Mouse (Mus musculus): ENCODE measurements around the gene Gm7697. TPM values are rescaled to one million over a fixed set of nuclear protein-coding genes. Genes with fewer than 3 reads are reported as not detected.
A peak's percentile ranks its signal among the peaks of the same experiment; 100 is the strongest.
"Not testable (repeated sequence)": the region's sequence is repeated elsewhere in the genome, so short reads cannot be mapped to it uniquely, and the experiment has no call there.

The Gm7697 gene
- polyA plus RNA-seq (2014; fragmentation: Nextera tagmentation; extraction: Ambion mirVana), result not detected in 2 replicates

- not testable (repeated sequence) for H3K4me3 ChIP-seq (ENCODE audit: low read depth, low read length); H3K9ac ChIP-seq (ENCODE audit: low read depth, low read length); ATAC-seq (replicated peaks; ENCODE audit: low FRiP score); H3K9me3 ChIP-seq (ENCODE audit: control insufficient read depth, low read length); DNase-seq (ENCODE audit: low spot score); H3K27me3 ChIP-seq (replicated peaks; ENCODE audit: control insufficient read depth, insufficient read depth, low read length); H3K36me3 ChIP-seq (ENCODE audit: control insufficient read depth, insufficient read depth, low read length); H3K4me2 ChIP-seq; H3K4me1 ChIP-seq (replicated peaks; ENCODE audit: control insufficient read depth, insufficient read depth, low read length); H3K27ac ChIP-seq (ENCODE audit: low read depth, low read length)
- 90% methylated on average over 1 of the region's 3 CpGs for WGBS
Observed at GRCm38 (mm10) chr8:69522876-69523275, at the start of gene Gm7697. Gene Gm7697, minus strand, starts transcription at chr8:69522976.

GRCm38 (mm10) chr8:69551249-69551648 lies 28.5 kb upstream of the Gm7697 start:
- DNase-seq (ENCODE audit: low spot score); H3K9me3 ChIP-seq (ENCODE audit: control insufficient read depth, low read length); H3K9ac ChIP-seq (ENCODE audit: low read depth, low read length); H3K27ac ChIP-seq (ENCODE audit: low read depth, low read length); ATAC-seq (replicated peaks; ENCODE audit: low FRiP score); H3K4me2 ChIP-seq; H3K36me3 ChIP-seq (ENCODE audit: control insufficient read depth, insufficient read depth, low read length); H3K27me3 ChIP-seq (replicated peaks; ENCODE audit: control insufficient read depth, insufficient read depth, low read length); H3K4me1 ChIP-seq (replicated peaks; ENCODE audit: control insufficient read depth, insufficient read depth, low read length); H3K4me3 ChIP-seq (ENCODE audit: low read depth, low read length): not testable (repeated sequence)
- WGBS, result 46% methylated on average over 2 of the region's 2 CpGs

GRCm38 (mm10) chr8:69549556-69549955 lies 26.8 kb upstream of the Gm7697 start:
- not testable (repeated sequence) for H3K27me3 ChIP-seq (replicated peaks; ENCODE audit: control insufficient read depth, insufficient read depth, low read length); H3K27ac ChIP-seq (ENCODE audit: low read depth, low read length); H3K4me1 ChIP-seq (replicated peaks; ENCODE audit: control insufficient read depth, insufficient read depth, low read length); ATAC-seq (replicated peaks; ENCODE audit: low FRiP score); H3K9ac ChIP-seq (ENCODE audit: low read depth, low read length); H3K4me2 ChIP-seq; H3K4me3 ChIP-seq (ENCODE audit: low read depth, low read length); H3K9me3 ChIP-seq (ENCODE audit: control insufficient read depth, low read length); H3K36me3 ChIP-seq (ENCODE audit: control insufficient read depth, insufficient read depth, low read length)
- DNase-seq (ENCODE audit: low spot score), result peak; percentile 31
- 6% methylated on average over 8 of the region's 8 CpGs for WGBS

- not testable (repeated sequence) for H3K4me1 ChIP-seq (replicated peaks; ENCODE audit: control insufficient read depth, insufficient read depth, low read length); H3K27ac ChIP-seq (ENCODE audit: low read depth, low read length); ATAC-seq (replicated peaks; ENCODE audit: low FRiP score); DNase-seq (ENCODE audit: low spot score); H3K36me3 ChIP-seq (ENCODE audit: control insufficient read depth, insufficient read depth, low read length); H3K9me3 ChIP-seq (ENCODE audit: control insufficient read depth, low read length); H3K9ac ChIP-seq (ENCODE audit: low read depth, low read length); H3K27me3 ChIP-seq (replicated peaks; ENCODE audit: control insufficient read depth, insufficient read depth, low read length); H3K4me3 ChIP-seq (ENCODE audit: low read depth, low read length); H3K4me2 ChIP-seq
- WGBS, result 84% methylated on average over 3 of the region's 3 CpGs
Observed at GRCm38 (mm10) chr8:69548114-69548513, 25.3 kb upstream of the Gm7697 start.

- not testable (repeated sequence) for H3K4me2 ChIP-seq; DNase-seq (ENCODE audit: low spot score); H3K4me1 ChIP-seq (replicated peaks; ENCODE audit: control insufficient read depth, insufficient read depth, low read length); H3K4me3 ChIP-seq (ENCODE audit: low read depth, low read length); H3K9me3 ChIP-seq (ENCODE audit: control insufficient read depth, low read length); H3K27ac ChIP-seq (ENCODE audit: low read depth, low read length); H3K27me3 ChIP-seq (replicated peaks; ENCODE audit: control insufficient read depth, insufficient read depth, low read length); H3K9ac ChIP-seq (ENCODE audit: low read depth, low read length); H3K36me3 ChIP-seq (ENCODE audit: control insufficient read depth, insufficient read depth, low read length); ATAC-seq (replicated peaks; ENCODE audit: low FRiP score)
- WGBS, result 62% methylated on average over 7 of the region's 7 CpGs
Observed at GRCm38 (mm10) chr8:69547208-69547607, 24.4 kb upstream of the Gm7697 start.

GRCm38 (mm10) chr8:69545020-69545419 lies 22.2 kb upstream of the Gm7697 start:
- H3K9ac ChIP-seq (ENCODE audit: low read depth, low read length), result not testable (repeated sequence)

GRCm38 (mm10) chr8:69544511-69544910 lies 21.7 kb upstream of the Gm7697 start:
- WGBS, result 86% methylated on average over 13 of the region's 13 CpGs

More at GRCm38 (mm10) chr8:69545020-69545419, 22.2 kb upstream of the Gm7697 start:
- H3K36me3 ChIP-seq (ENCODE audit: control insufficient read depth, insufficient read depth, low read length); H3K4me2 ChIP-seq; H3K4me3 ChIP-seq (ENCODE audit: low read depth, low read length); H3K9me3 ChIP-seq (ENCODE audit: control insufficient read depth, low read length); DNase-seq (ENCODE audit: low spot score); H3K27me3 ChIP-seq (replicated peaks; ENCODE audit: control insufficient read depth, insufficient read depth, low read length); H3K4me1 ChIP-seq (replicated peaks; ENCODE audit: control insufficient read depth, insufficient read depth, low read length); ATAC-seq (replicated peaks; ENCODE audit: low FRiP score); H3K27ac ChIP-seq (ENCODE audit: low read depth, low read length): not testable (repeated sequence)
- 50% methylated on average over 1 of the region's 1 CpGs for WGBS

GRCm38 (mm10) chr8:69543984-69544383 lies 21.2 kb upstream of the Gm7697 start:
- DNase-seq (ENCODE audit: low spot score); H3K9me3 ChIP-seq (ENCODE audit: control insufficient read depth, low read length); H3K36me3 ChIP-seq (ENCODE audit: control insufficient read depth, insufficient read depth, low read length); H3K27ac ChIP-seq (ENCODE audit: low read depth, low read length); H3K4me2 ChIP-seq; H3K4me1 ChIP-seq (replicated peaks; ENCODE audit: control insufficient read depth, insufficient read depth, low read length); H3K9ac ChIP-seq (ENCODE audit: low read depth, low read length); H3K27me3 ChIP-seq (replicated peaks; ENCODE audit: control insufficient read depth, insufficient read depth, low read length); H3K4me3 ChIP-seq (ENCODE audit: low read depth, low read length): not testable (repeated sequence)
- 91% methylated on average over 4 of the region's 6 CpGs for WGBS
- ATAC-seq (replicated peaks; ENCODE audit: low FRiP score), result 0 out of 2 replicates have a peak, but pooled peaks have one; percentile 49

More at GRCm38 (mm10) chr8:69544511-69544910, 21.7 kb upstream of the Gm7697 start:
- not testable (repeated sequence) for H3K36me3 ChIP-seq (ENCODE audit: control insufficient read depth, insufficient read depth, low read length); ATAC-seq (replicated peaks; ENCODE audit: low FRiP score); H3K9me3 ChIP-seq (ENCODE audit: control insufficient read depth, low read length); H3K4me1 ChIP-seq (replicated peaks; ENCODE audit: control insufficient read depth, insufficient read depth, low read length); H3K4me2 ChIP-seq; H3K9ac ChIP-seq (ENCODE audit: low read depth, low read length); H3K27ac ChIP-seq (ENCODE audit: low read depth, low read length); H3K4me3 ChIP-seq (ENCODE audit: low read depth, low read length); H3K27me3 ChIP-seq (replicated peaks; ENCODE audit: control insufficient read depth, insufficient read depth, low read length); DNase-seq (ENCODE audit: low spot score)

- H3K4me2 ChIP-seq; H3K4me3 ChIP-seq (ENCODE audit: low read depth, low read length); H3K27me3 ChIP-seq (replicated peaks; ENCODE audit: control insufficient read depth, insufficient read depth, low read length); DNase-seq (ENCODE audit: low spot score); H3K36me3 ChIP-seq (ENCODE audit: control insufficient read depth, insufficient read depth, low read length); H3K27ac ChIP-seq (ENCODE audit: low read depth, low read length); H3K4me1 ChIP-seq (replicated peaks; ENCODE audit: control insufficient read depth, insufficient read depth, low read length); H3K9me3 ChIP-seq (ENCODE audit: control insufficient read depth, low read length); H3K9ac ChIP-seq (ENCODE audit: low read depth, low read length); ATAC-seq (replicated peaks; ENCODE audit: low FRiP score): not testable (repeated sequence)
- 75% methylated on average over 7 of the region's 7 CpGs for WGBS
Observed at GRCm38 (mm10) chr8:69540764-69541163, 18.0 kb upstream of the Gm7697 start.
